Mouse (Mus musculus) thymus, postnatal 0 days (tissue): ENCODE results near the gene Trip11. TPM values are rescaled to one million over a fixed set of nuclear protein-coding genes. Genes with fewer than 3 reads are reported as not detected.

ENCODE experiments used
- DNase-seq: peaks from one replicate; pipeline ENCODE4 v3.0.0-alpha.2; 2015; ENCODE audit warnings: low spot score
- polyA plus RNA-seq: library from polyadenylated mRNA; unstranded; fragments of >200 nt; fragmentation: Nextera tagmentation; extraction: Ambion mirVana; gene quantifications from 2 replicates; pipeline ENCODE4 v1.2.1, GENCODE M21; 2015

Trip11 gene
- polyA plus RNA-seq, 1 experiment from 2014 or later: 35.6 TPM

- DNase-seq: no peak
These were observed 81.8 kb downstream of the Trip11 start for GRCm38 (mm10) chr12:101831221-101831620.

GRCm38 (mm10) chr12:101823161-101823560, 89.9 kb downstream of the Trip11 start:
- no peak for DNase-seq

DNA sequence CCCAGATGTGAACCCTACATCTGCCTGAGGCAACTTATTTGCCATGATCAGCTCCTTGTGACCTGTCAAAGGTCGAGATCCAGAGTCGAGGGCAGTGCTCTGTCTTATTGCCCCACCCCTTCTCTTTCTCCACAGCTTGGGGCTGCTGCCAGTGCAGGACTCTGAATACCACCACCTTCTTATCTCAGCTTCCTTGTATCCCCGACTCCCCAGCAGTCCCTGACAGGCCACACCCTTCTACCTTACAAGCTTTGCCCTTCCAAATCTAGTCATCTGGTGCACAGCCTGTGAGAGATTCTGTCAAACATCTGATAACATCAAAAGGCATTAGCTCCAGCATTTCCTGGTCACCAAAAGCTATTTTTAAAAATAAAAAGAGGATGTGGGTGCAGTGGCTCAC, 91.5 kb downstream of the Trip11 start:
- no peak for DNase-seq

DNA sequence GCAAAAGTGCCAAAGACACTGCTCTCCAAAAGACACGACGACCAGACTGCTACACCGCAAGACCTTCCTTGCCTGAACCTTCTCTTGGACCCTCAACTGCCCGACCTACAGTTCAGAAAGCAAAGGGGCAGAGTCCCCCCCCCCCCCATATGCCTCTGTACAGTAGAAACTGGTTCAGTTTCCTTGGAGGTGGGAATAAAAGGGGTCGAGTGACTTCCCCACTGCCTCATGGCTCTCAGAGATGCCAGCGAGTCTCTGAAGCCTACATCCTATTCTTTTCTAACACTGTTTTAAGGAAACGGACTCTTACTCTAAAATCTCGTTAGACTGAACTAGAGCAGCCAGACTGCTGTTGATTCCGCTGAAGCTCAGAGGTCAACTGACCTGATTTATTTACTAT, 93.5 kb downstream of the Trip11 start:
- DNase-seq: no peak

- no peak for DNase-seq
These were observed 94.3 kb downstream of the Trip11 start, which contains the start of gene Fbln5 for GRCm38 (mm10) chr12:101818608-101819370. Gene Fbln5, minus strand, starts transcription at chr12:101819055.

GRCm38 (mm10) chr12:101818246-101818607, 94.8 kb downstream of the Trip11 start:
- DNase-seq: no peak

DNA sequence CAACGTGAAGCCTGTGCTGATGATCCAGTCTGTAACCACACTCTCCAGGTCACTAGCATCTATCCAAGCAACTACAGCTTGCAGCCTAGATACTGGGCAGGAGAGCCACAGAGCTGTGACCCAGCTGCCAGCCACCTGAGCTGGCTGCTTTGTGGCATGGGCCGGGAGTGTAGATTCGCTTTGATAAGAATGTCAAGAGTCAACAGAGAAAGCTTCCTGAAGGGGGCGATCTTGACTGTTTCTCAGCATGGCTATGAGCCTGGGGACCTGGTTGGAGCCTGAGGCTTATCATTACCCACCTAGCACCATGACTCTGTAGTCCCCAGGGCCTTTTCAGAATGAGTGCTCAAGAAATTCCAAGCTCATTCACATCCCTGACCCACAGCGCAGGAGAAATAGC, 96.3 kb downstream of the Trip11 start:
- peak; percentile 50 for DNase-seq

- DNase-seq: no peak
These were observed 97.3 kb downstream of the Trip11 start for GRCm38 (mm10) chr12:101815796-101816195.

- DNase-seq: no peak
These were observed 98.6 kb downstream of the Trip11 start for GRCm38 (mm10) chr12:101814423-101814822.

- DNase-seq: peak; percentile 27
These were observed 101.9 kb downstream of the Trip11 start for GRCm38 (mm10) chr12:101811181-101811580.

GRCm38 (mm10) chr12:101810515-101810914, 102.6 kb downstream of the Trip11 start:
- DNase-seq: no peak

- DNase-seq: no peak
These were observed 105.7 kb downstream of the Trip11 start for GRCm38 (mm10) chr12:101807400-101807799.

DNA sequence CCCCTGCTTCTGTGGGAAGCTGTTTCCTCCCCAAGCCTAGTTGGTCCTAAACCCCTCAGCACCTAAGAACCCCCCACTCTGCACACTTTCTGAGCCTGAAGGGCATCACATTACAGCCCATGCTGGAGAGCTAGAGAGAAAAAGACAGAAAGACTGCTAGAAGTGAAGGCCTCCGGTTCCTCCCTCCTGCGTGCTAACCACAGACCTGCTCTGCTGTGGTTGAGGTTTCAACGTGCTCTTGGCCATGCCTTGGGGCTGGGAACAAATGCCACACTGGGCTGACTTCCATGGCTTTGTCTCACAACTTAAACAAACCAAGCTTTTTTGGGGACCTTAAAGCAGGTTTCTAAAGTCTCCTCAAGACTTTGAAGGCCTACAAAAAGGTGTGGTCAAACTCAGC, 110.6 kb downstream of the Trip11 start:
- no peak for DNase-seq

DNA sequence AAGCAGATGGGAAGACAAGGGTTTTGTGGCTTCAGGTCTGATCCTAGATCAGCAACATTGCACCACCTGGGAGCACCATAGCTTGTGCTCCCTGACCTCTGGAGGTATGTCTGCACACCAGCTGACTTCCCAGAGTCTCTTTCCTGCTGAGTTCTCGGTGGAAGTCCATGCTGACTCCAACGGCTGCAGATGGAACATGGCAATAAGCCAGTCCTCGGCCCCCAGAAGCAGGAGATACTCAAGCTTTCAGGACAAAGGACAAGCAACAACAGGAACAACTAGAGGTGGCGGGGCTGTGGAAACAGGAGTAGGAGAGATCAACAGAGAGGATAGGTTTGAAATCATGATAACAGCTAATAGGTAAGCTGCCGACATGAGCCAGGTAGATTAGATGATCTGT, 111.3 kb downstream of the Trip11 start:
- no peak for DNase-seq

GRCm38 (mm10) chr12:101801051-101801450, 112.0 kb downstream of the Trip11 start:
- DNase-seq: no peak

DNA sequence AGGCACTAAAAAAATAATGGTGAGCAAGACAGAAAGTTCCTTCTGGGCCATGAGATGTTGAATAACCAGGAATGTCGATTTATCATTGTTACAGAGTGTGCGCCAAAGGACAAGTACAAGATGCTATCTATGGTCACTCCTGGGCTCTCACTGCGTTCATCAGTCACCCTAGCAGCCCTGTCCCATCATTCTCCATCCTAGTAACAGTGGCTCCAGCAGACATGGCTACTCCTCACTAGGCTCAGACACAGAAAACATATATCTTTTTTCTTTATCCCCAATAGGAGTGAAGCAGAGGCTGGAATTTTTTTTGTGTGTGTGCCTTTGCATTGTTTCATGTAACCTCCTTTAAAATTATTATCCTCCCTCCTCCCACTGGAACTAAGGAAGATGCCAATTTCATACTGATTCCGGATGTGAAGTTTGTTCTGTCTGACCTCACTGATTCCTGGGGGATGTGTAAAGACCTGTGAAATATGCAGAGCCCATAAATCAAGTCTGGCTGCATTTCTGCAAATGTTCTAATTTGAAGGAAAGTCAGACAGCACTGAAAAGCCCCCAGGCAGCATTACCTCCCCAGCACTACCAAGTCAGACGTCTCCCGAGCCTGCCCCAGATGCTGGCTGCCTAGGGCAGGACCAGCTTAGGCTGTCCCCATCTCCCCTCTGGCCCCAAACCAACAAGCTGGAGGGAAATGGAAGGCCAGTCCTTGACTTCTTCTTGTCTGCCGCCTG, 114.7 kb downstream of the Trip11 start:
- no peak for DNase-seq

- no peak for DNase-seq
These were observed 118.6 kb downstream of the Trip11 start for GRCm38 (mm10) chr12:101794458-101794857.

DNA sequence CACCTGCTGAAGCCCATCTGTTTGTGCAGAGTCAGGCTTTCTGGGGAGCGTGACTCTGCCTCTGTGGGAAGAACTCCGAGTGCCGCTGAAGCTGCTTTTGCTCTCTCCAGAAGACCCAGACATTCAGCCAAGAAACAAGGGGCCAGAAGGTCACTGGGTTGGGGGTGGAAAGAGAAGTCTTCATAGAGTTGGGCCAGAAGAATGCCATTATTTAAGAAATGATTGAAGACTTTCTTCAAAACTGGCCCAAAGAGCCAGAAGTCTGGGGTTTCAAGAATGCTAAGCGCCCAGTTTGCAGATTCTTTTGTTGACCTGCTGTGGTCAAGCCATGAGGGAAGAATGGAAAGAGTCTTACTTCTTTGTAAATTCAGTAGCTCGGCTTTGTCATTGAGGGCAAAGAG, 119.8 kb downstream of the Trip11 start:
- no peak for DNase-seq

DNA sequence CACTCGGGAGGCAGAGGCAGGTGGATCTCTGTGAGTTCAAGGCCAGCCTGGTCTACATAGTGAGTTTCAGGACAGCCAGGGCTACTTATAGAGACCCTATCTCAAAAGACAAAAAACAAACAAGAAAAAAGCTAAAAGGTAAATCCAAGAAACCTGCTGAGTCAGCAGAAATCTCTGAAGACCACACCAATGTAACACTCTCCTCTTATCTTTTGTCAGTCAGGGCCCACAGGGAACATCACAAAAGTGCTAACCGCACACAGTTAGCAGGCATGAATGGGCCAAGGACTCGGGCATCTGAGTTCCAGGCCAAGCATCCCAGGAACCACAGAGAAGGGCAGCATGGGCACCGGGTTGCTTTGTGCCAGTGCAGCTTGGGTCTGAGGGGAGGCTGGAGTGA, 120.4 kb downstream of the Trip11 start:
- DNase-seq: no peak

GRCm38 (mm10) chr12:101789767-101790166, 123.3 kb downstream of the Trip11 start:
- no peak for DNase-seq

DNA sequence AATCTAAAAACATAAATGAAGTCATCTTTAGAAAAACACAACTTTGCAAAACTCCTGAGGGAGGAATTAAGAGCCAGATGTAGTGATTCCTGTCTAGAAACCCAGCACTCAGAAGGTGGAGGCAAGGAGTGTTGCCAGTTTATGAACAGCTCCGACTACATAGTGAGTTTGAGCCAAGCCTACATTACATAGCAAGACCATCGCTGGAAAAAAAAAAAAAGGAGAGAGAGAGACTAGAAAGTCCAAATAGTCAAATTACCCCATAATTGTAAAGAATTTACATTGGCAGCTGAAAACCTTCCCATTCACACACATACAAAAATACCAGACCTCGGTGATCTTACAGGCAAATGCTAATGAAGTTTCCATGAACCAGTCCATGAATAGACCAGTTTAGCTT, 123.8 kb downstream of the Trip11 start:
- DNase-seq: no peak
